Mouse (Mus musculus) hindbrain, embryonic 14.5 days (tissue): Measurements from ENCODE around the gene Gm48552. TPM values are rescaled to one million over a fixed set of nuclear protein-coding genes. Genes with fewer than 3 reads are reported as not detected.

Experiments
- ATAC-seq: fragments of 200-750 bp; cut with Nextera tagmentation; 2 replicates; pipeline ENCODE4 v1.8.0; 2017; ENCODE audit warnings: moderate number of reproducible peaks, mild to moderate bottlenecking, moderate TSS enrichment, moderate library complexity; ENCODE audit not compliant: low FRiP score
- DNase-seq: peaks from one replicate; pipeline ENCODE4 v3.0.0-alpha.2; 2015; ENCODE audit warnings: low spot score
- H3K27ac ChIP-seq: fragments of 300-500 bp; sonication (generic); 2 replicates; pipeline ENCODE4 v1.5.1; 2014; ENCODE audit warnings: mild to moderate bottlenecking, moderate library complexity
- H3K27me3 ChIP-seq: fragments of 300-500 bp; sonication (generic); 2 replicates; pipeline ENCODE4 v1.6.1; 2014; ENCODE audit warnings: mild to moderate bottlenecking, low read length, mixed read lengths; ENCODE audit not compliant: control insufficient read depth, insufficient read depth
- H3K36me3 ChIP-seq: fragments of 300-500 bp; sonication (generic); replicated peaks from 2 replicates; pipeline ENCODE4 v1.6.1; 2014; ENCODE audit not compliant: control insufficient read depth, insufficient read depth
- H3K4me1 ChIP-seq: fragments of 300-500 bp; sonication (generic); replicated peaks from 2 replicates; pipeline ENCODE4 v1.6.1; 2014; ENCODE audit warnings: antibody characterized with exemption, low read length, mixed read lengths; ENCODE audit not compliant: control insufficient read depth, insufficient read depth
- H3K4me2 ChIP-seq: fragments of 300-500 bp; sonication (generic); replicated peaks from 2 replicates; pipeline ENCODE4 v1.6.1; 2014; ENCODE audit warnings: mild to moderate bottlenecking, moderate library complexity
- H3K4me3 ChIP-seq: fragments of 300-500 bp; sonication (generic); replicated peaks from 2 replicates; pipeline ENCODE4 v1.5.1; 2014; ENCODE audit warnings: mild to moderate bottlenecking, low read length
- H3K9ac ChIP-seq: fragments of 300-500 bp; sonication (generic); 2 replicates; pipeline ENCODE4 v1.6.1; 2014
- H3K9me3 ChIP-seq: fragments of 300-500 bp; sonication (generic); 2 replicates; pipeline ENCODE4 v1.6.1; 2016; ENCODE audit warnings: low read length; ENCODE audit not compliant: control insufficient read depth
- WGBS: fragments of 180-500 bp; shearing (Covaris S2); extraction: QIAGEN DNeasy Blood & Tissue Kit; methylation state at CpG from one replicate; pipeline ENCODE4 v1.1.7; 2014; 5-methylcytosine and 5-hydroxymethylcytosine counted together
- polyA plus RNA-seq: library from polyadenylated mRNA; unstranded; fragments of >200 nt; fragmentation: Nextera tagmentation; extraction: Ambion mirVana; gene quantifications from 2 replicates; pipeline ENCODE4 v1.2.1, GENCODE M21; 2014

Gm48552 gene
- polyA plus RNA-seq, 1 experiment from 2014 or later = 1.9 TPM

DNA sequence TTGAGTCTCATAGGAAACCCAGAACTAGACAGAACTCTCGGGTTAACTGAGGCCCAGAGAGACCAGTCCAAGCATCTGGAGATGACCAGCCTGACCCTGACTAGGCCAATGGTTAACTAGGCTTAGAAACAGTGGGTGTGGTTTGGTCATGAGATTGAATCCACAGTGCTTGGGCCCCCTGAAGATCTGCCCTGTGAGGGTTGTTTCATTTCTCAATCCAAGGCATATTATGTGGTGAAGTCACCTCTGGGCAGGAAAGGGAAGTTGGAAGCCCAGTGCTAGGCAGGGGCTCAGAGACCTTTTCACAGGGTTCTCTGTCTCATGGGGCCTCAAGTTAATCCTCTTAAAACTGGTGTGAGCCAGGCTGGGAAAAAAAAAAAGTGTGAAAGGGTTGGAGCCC lies 30.0 kb upstream of the Gm48552 start:
- H3K4me3 ChIP-seq = peak overlapping the region; percentile 81; the same call in 1 of the 2 replicates

DNA sequence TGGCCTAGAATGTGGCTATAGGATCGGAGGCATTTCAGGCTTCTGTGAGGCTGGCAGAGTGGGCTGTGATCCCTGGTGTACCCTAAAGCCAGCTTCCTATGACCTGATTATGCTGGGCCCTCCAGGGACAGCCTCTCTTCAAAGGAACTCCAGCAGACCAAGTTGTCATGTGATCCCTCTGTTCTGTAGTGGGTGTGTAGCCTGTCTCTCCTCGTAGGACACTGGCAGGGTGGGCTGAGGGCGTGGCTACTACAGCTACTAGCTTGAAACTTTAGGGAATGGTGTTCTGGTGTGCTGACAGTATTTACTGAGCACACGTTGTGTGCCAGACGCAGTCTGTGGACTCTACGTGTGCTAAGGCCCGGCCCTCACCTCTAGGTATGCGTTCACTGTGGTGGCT lies 28.1 kb upstream of the Gm48552 start:
- ATAC-seq (no peak), DNase-seq (no peak)
- Histone ChIP-seq H3K4me2 (no peak overlapping the region), H3K9ac (no peak overlapping the region), H3K27me3 (peaks cover 21% of the 10 kb centered on the region), H3K36me3 (0 out of 2 replicates have a peak, but pooled peaks cover 4% of the 10 kb centered on the region), H3K9me3 (no peaks in the 10 kb centered on the region), H3K27ac (no peak overlapping the region), H3K4me1 (peaks cover 36% of the 10 kb centered on the region), H3K4me3 (no peak overlapping the region)
- WGBS = 69% methylated on average over 8 of the region's 8 CpGs

More for the DNA sequence above, 30.0 kb upstream of the Gm48552 start:
- ATAC-seq (no peak), DNase-seq (no peak)
- no peaks in the 10 kb centered on the region for H3K9me3 ChIP-seq
- peaks cover 12% of the 10 kb centered on the region for H3K27me3 ChIP-seq
- no peak overlapping the region for H3K27ac ChIP-seq
- H3K4me1 ChIP-seq = peaks cover 26% of the 10 kb centered on the region
- peak overlapping the region; percentile 86 for H3K9ac ChIP-seq
- peak overlapping the region; percentile 97 for H3K4me2 ChIP-seq
- 0 out of 2 replicates have a peak, but pooled peaks cover 4% of the 10 kb centered on the region for H3K36me3 ChIP-seq
- 58% methylated on average over 1 of the region's 1 CpGs for WGBS

DNA sequence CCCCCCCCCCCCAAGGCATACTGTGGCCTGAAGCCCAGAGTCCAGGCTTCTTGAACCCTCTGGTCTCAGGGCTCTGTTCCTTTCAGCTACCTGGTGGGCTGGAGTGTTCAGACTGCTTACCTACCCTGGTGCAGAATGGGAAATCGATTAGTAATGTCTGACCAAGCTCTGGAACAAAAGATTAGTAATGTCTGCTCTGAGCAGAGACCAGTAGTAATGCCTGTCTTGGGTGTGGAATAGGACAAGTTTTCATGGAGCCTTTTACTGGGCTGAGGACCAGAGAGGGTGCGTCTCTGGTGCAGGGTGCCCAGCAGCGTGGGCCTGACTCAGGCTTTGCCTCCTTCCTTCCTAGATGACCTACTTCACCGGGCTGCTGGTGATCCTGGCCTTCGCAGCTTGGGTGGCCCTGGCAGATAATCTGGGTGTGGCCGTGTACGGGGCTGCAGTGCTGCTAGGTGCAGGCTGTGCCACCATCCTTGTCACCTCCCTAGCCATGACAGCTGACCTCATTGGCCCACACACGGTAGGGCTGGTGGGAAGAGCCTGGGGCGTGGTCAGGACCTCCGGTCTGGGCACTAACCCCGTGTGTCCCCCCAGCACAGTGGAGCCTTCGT lies 26.4 kb upstream of the Gm48552 start:
- ATAC-seq (no peak), DNase-seq (no peak)
- Histone ChIP-seq H3K27ac (no peak overlapping the region), H3K4me2 (no peak overlapping the region), H3K9ac (no peak overlapping the region), H3K4me1 (peaks cover 32% of the 10 kb centered on the region), H3K36me3 (peaks cover 20% of the 10 kb centered on the region), H3K4me3 (no peak overlapping the region), H3K27me3 (peaks cover 21% of the 10 kb centered on the region), H3K9me3 (no peaks in the 10 kb centered on the region)
- 81% methylated on average over 12 of the region's 12 CpGs for WGBS

DNA sequence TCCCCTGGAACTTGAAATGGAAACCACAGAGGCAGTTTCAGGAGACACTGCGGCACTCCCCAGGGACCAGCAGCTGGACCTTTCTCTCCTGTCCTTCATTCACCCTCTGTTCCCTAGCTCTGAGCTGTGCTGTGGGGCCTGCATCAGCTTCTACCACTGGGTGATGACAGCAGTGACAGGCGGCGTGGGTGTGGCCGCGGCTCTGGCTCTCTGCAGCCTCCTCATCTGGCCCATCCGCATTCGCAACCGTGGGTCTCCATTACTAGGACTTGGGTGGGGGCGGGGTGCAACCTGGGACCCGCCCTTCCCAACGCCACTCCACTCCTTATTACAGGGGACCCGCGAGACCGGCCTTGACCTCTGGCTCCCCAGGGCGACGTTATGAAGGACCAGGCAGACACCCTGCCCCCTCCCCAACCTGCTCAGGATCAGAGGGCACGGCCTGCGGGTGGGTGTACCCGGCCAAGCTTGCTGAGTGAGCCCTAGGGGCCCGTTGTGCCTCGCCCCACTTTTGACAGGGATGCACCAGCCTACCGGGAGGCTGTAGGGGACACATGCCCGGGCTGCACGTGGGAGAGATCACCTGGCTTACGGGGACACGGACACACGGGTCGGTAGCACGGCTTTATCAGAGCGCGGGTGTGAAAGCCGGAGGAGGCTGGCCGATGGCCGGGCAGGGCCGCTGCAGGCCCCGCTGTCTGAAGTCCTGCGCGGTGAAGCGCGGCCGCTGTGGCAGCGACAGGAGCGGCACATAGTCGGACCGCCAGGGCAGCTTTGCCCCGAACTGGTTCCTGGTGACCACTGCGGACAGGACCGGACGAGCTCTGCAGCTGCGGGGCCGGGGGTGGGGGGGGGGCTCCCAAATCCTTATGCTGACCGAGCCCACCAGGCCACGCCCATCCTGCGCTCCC lies 25.1 kb upstream of the Gm48552 start:
- Histone ChIP-seq H3K9ac (peak overlapping the region; percentile 40), H3K9me3 (no peaks in the 10 kb centered on the region), H3K27ac (no peak overlapping the region), H3K4me1 (peaks cover 20% of the 10 kb centered on the region), H3K4me3 (peak overlapping the region; percentile 19), H3K36me3 (peaks cover 33% of the 10 kb centered on the region), H3K4me2 (peak overlapping the region; percentile 45), H3K27me3 (peaks cover 21% of the 10 kb centered on the region)
- 15% methylated on average over 48 of the region's 54 CpGs for WGBS
- DNase-seq = no peak
- ATAC-seq = no peak; the same call in 1 of the 2 replicates

DNA sequence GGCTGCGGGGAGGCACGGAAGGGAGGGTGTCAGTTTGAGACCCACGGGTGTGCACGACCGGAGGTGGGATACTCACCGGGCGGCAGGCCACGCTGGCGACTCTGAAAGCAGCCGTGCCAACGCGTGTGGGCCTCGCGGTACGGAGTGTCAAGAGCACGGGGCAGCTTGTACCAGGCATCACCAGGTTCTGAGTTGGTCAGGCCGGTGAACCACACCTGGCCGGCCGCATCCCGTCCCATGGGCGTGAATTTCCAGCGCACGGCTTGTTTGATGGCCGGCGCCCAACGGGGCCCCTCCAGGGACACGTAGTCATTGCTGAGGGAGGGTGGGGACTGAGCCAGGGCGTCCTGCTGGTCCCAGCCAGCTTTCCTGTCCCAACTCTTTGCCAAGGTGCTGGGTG lies 24.1 kb upstream of the Gm48552 start:
- peaks cover 18% of the 10 kb centered on the region for H3K4me1 ChIP-seq
- H3K27me3 ChIP-seq = peaks cover 21% of the 10 kb centered on the region
- peak overlapping the region; percentile 40 for H3K9ac ChIP-seq
- H3K4me3 ChIP-seq = peak overlapping the region; percentile 19
- H3K36me3 ChIP-seq = peaks cover 43% of the 10 kb centered on the region
- H3K27ac ChIP-seq = no peak overlapping the region
- ATAC-seq (no peak), DNase-seq (no peak)
- 10% methylated on average over 28 of the region's 28 CpGs for WGBS
- peak overlapping the region; percentile 45 for H3K4me2 ChIP-seq
- no peaks in the 10 kb centered on the region for H3K9me3 ChIP-seq

DNA sequence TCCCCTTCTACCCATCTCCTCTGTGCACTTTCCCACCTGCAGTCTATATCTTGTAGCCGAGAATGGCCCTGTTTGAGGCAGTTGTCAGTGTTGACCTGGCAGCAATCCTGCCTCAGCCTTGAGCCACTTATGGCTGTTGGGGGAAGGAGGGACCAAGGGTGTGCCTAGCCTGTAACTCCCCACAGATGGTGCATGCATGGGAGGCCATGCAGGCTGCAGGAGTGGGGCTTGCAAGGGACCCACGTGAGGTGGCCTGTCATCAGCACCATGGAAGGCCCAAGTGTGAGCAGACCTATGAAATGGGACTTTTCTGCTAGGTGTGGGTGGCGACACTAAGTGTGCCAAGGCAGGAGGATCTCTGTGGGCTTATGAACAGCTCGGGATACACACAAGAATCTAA lies 23.7 kb upstream of the Gm48552 start:
- H3K27me3 ChIP-seq = peaks cover 21% of the 10 kb centered on the region
- H3K4me3 ChIP-seq = no peak overlapping the region
- 36% methylated on average over 4 of the region's 4 CpGs for WGBS
- H3K4me2 ChIP-seq = peak overlapping the region; percentile 45; the same call in 1 of the 2 replicates
- no peak overlapping the region; the same call in 1 of the 2 replicates for H3K9ac ChIP-seq
- DNase-seq = no peak
- H3K9me3 ChIP-seq = no peaks in the 10 kb centered on the region
- H3K4me1 ChIP-seq = peaks cover 18% of the 10 kb centered on the region
- peaks cover 47% of the 10 kb centered on the region for H3K36me3 ChIP-seq
- H3K27ac ChIP-seq = no peak overlapping the region
- ATAC-seq = no peak

DNA sequence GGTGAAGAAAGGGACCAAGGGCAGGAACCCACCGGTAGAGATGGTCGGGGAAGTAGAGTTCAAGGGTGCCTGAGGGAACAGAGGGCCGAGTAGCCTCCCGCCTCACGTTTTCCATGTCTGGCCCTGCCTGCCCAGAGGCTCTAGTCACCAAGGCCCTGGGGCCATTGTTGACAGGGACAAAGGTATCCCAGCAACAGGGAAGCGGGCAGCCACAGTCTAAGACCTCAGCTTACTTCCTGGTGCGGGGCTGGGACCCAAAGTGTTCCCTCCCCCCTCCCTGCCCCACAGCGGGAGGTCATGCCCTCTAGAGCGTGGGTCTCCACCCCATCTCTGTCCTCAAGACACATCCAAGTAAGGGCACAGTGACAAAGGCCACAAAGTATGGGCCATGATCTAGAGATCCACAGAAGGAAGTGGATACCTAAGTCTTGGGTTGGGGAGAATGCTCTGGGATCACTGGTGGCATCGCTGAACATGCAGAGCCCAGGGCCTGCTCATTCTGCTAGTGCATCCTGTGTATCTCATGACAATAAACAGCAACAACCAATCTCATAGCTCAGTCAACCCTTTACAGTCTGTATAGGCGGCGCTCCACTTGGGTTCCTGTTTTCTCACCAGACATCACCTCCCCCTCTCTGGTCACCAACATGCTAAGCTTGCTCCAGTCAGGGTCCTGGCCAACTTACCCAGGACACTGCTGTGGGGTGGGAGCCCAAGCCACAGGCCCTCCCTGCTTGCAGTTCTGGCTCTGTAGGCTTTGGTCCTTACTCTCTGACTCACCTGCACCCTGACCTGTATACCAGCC lies 22.9 kb upstream of the Gm48552 start, which contains the start of gene 4930404N11Rik:
Gene 4930404N11Rik (minus strand): TSS at position 145 of the 805 bp plus-strand sequence.
- Histone ChIP-seq H3K4me1 (peaks cover 18% of the 10 kb centered on the region), H3K9me3 (no peaks in the 10 kb centered on the region), H3K4me3 (peak within 1 kb of the TSS; percentile 19; the same call in 1 of the 2 replicates), H3K9ac (peak within 1 kb of the TSS; percentile 40), H3K27me3 (peaks cover 21% of the 10 kb centered on the region), H3K4me2 (peak within 1 kb of the TSS; percentile 45), H3K36me3 (peaks cover 51% of the 10 kb centered on the region), H3K27ac (no peak within 1 kb of the TSS)
- no peak for ATAC-seq
- 16% methylated on average over 12 of the region's 12 CpGs for WGBS
- DNase-seq = no peak

DNA sequence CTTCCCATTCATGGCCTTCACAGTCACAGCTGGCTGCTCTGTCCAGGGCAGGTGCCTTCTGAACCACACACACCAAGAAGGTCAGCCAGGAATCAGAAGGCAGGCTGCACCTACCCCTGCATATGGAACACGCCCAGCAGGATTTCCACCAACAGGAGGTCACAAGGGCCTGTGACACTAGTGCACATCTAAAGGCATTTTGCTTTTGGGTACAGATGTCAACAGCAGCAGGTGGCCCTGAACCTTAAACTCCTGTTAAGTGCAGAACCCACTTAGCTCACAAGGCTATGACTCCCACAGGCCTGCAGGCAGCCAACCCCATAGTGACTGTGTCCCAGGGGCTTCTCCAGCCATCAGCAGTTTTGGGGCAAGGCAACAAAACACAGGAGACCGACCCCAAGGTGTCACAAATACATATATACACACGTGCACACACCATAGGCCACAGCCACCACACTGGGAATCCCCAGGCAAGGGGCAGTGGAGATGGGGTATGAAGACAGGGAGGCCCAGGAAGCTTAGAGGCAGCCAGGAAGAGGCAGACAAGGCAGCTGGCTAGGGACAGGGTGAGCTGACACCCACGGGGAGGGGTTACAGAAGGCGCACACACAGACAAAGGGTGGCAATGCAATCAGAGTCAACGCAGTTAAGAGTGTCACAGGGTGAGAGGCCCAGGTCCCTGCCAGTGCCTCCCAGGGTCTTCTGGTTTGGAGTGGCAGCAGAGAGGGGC lies 22.2 kb upstream of the Gm48552 start:
- H3K27ac ChIP-seq = no peak overlapping the region
- 78% methylated on average over 6 of the region's 6 CpGs for WGBS
- H3K9ac ChIP-seq = no peak overlapping the region
- no peak for ATAC-seq
- H3K4me3 ChIP-seq = no peak overlapping the region
- no peak for DNase-seq
- H3K4me1 ChIP-seq = peaks cover 18% of the 10 kb centered on the region
- peaks cover 21% of the 10 kb centered on the region for H3K27me3 ChIP-seq
- no peak overlapping the region for H3K4me2 ChIP-seq
- H3K36me3 ChIP-seq = peaks cover 56% of the 10 kb centered on the region
- no peaks in the 10 kb centered on the region for H3K9me3 ChIP-seq
